Mouse (Mus musculus) olfactory bulb, adult 2 months (tissue): Measurements from ENCODE around the gene Ap1g2. TPM values are rescaled to one million over a fixed set of nuclear protein-coding genes. Genes with fewer than 3 reads are reported as not detected.

Source experiments
- H3K27ac ChIP-seq: fragments of 200-500 bp; 2 replicates; pipeline ENCODE4 v1.5.1; 2012; ENCODE audit warnings: low read depth, low read length; ENCODE audit not compliant: insufficient read depth
- H3K4me1 ChIP-seq: fragments of 200-500 bp; 2 replicates; pipeline ENCODE4 v1.6.1; 2012; ENCODE audit warnings: low read length; ENCODE audit not compliant: control insufficient read depth, insufficient read depth
- H3K4me3 ChIP-seq: fragments of 200-500 bp; 2 replicates; pipeline ENCODE4 v1.5.1; 2012; ENCODE audit warnings: mild to moderate bottlenecking, low read depth, low read length, moderate library complexity; ENCODE audit not compliant: insufficient read depth
- CTCF ChIP-seq: fragments of 200-500 bp; IDR thresholded peaks from 2 replicates; pipeline ENCODE4 v1.5.1; 2012; ENCODE audit warnings: low read depth, mild to moderate bottlenecking, low read length, moderate library complexity; ENCODE audit not compliant: insufficient read depth
- POLR2A ChIP-seq: fragments of 200-500 bp; IDR thresholded peaks from 2 replicates; pipeline ENCODE4 v1.6.1; 2012; ENCODE audit warnings: mild to moderate bottlenecking, low read depth, low read length, moderate library complexity; ENCODE audit not compliant: insufficient read depth
- WGBS: fragments of 180-500 bp; shearing (Covaris S2); methylation state at CpG from one replicate; pipeline ENCODE4 v1.1.7; 2018; 5-methylcytosine and 5-hydroxymethylcytosine counted together
- polyA plus RNA-seq: library from polyadenylated mRNA; stranded (reverse); fragments of >200 nt; gene quantifications from 2 replicates; pipeline ENCODE4 v1.2.4, GENCODE M21; 2012; ENCODE audit warnings: low replicate concordance; ENCODE audit not compliant: missing spikeins, insufficient read depth, insufficient read length

Ap1g2 gene
- polyA plus RNA-seq, 1 experiment: not detected

DNA sequence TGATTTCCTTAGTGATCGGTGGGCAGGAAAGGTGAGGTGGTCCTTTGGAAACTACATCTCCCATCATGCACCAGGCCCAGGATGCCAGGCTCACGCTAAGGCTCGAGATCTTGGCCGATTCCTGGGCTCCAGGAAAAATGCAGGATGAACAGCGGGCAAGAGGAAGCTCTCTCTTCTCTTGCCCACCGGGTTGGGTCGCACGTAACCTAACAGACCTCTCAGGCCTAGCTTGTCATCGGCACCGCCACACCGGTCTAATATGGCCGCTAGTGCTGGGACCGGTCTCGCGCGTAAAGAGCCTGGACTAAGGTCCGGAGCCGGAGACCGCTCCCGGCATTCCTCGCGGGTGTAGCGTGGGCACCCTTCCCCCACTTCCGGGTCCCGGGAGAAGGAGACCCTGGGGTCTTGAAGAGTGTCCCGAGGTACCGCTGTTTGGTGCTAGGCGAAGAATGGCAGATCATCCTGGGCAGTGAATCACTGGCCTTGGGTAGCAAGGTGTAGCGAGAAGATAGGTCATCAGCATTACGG is 11.6 kb downstream of the Ap1g2 start, which contains the start of gene Thtpa:
Gene Thtpa, plus strand, starts transcription at position 81 of the 528 bp plus-strand sequence.
- H3K27ac ChIP-seq: peak within 1 kb of the TSS; percentile 97
- H3K4me1 ChIP-seq: peaks cover 21% of the 10 kb centered on the region
- under 1% methylated on average over 30 of the region's 30 CpGs for WGBS
- peak within 1 kb of the TSS; percentile 84 for H3K4me3 ChIP-seq
- no peak for TF ChIP-seq CTCF
- peak; percentile 76 for TF ChIP-seq POLR2A

DNA sequence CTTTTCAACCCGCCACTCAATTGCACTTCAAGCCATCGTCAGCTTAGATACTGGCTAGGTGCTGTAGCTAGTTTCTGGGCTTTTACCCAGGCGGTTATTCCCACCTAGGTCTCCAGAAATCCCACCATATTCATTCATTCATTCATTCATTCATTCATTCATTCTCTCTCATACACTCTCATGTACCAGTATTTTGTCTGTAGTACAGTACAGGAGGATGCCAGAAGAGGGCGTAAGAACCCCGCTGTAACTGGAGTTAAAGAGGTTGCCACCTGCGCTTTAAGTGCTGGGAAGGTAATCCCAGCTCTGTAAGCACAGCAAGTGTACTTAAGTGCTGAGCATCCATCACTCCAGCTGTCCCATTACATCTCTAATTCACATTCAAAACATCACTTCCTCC is 12.5 kb downstream of the Ap1g2 start:
- Histone ChIP-seq H3K27ac (no peak overlapping the region), H3K4me3 (no peak overlapping the region), H3K4me1 (peaks cover 27% of the 10 kb centered on the region)
- 48% methylated on average over 6 of the region's 6 CpGs for WGBS
- TF ChIP-seq POLR2A (no peak), CTCF (no peak)

DNA sequence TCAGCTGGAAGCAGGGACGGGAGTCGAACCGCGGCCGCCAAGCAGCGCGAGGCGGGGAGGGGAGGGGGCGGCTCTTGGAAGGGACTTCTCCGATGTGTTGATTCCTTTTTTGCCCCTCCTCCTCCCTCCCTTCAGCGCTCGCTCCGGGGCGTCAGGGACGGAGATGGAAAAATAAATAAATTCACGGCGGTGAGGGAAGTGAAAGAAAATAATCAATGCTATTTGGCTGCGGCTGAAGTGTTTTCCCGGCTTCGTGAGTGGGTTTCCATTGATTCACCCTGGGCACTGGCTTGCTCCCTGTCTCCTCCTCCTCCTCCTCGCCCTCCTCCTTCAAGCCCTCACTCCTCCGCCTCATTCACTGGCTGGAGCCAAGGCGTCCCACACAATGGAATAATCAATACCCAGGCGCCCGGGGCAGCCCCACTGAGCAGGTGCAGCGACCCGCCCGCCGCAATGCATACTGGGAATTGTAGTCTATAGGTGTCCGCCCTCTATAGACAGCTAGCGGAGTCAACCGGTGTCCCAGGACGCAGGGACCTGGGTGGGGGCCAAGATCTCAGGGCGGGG is 14.3 kb downstream of the Ap1g2 start, which contains the start of gene Zfhx2:
Gene Zfhx2, minus strand, starts transcription at position 314 of the 567 bp plus-strand sequence.
- Histone ChIP-seq H3K27ac (peak within 1 kb of the TSS; percentile 93), H3K4me1 (peaks cover 28% of the 10 kb centered on the region), H3K4me3 (peak within 1 kb of the TSS; percentile 86)
- TF ChIP-seq CTCF (no peak), POLR2A (0 out of 2 replicates have a peak, but pooled peaks have one; percentile 28)
- WGBS: under 1% methylated on average over 34 of the region's 34 CpGs

DNA sequence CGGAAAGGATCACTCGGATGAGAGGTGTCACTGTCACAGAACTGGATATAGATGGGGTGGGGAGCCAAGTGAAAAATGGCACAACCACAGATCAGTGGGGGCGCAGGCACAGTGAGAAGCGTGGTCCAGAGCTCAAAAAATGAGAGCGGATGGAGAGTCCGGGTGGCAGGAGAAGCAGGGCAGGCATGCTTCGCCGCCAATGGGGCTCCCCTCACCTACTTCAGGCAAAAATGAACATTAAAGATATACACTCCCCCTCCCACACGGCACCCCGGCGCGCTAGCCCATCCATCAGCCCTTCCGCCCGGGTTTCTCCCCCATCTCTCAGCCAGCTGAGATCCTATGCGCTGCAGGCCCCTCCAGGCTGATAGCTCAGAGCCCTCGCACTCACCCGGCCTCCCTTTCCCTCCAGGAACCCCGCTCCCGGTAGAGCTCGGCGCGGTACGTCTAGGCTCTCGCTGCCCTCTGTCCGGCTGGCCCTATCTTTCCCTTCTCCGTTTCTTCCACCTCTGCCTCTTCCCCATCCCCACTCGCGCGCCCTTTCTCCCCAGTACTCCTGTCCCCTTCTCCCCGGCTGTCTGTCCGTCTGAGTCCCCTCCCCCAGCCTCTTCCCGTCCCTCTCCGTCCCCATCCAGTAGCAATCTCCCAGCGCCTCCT is 15.1 kb downstream of the Ap1g2 start:
- no peak for TF ChIP-seq POLR2A
- TF ChIP-seq CTCF: no peak
- Histone ChIP-seq H3K27ac (peak overlapping the region; percentile 93), H3K4me3 (peak overlapping the region; percentile 86), H3K4me1 (peaks cover 25% of the 10 kb centered on the region)
- WGBS: 3% methylated on average over 34 of the region's 34 CpGs

DNA sequence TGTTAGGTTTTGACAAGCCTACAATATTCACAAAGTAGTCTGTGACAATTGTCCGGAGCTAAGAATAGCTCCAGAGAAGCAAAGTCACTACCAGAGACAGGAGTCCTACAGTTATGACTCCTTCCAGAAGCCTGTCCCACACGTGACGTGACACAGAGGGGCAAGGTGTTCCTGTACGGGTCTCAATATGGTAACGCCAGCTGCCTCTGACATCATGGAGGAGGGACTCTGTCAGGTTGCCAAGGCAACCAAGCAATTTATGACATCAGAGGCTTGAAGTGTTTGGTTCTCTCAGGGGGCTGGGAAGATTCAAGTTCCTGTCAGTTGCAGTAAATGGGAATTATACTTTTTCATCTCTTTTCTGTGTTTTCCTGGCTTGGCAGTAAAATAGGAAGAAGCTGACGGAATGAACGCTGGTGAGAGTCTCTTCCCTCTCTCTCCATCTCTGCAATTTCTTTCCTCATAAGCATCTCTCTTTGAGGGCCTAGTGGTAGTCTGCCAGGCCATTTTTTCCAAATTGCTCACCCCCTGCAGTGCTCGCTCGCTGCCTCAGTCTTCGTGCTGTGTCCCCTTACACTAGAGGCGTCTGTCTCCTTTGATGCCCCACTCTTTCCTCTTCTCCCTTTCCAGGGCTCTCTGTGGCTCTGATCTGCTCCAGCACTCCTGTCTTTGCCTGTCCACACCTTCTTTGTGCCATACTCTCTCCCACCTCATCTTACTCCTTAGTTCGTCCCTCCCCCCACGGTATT is 17.0 kb downstream of the Ap1g2 start:
- H3K27ac ChIP-seq: peak overlapping the region; percentile 76
- H3K4me3 ChIP-seq: peak overlapping the region; percentile 23; the same call in 1 of the 2 replicates
- WGBS: 27% methylated on average over 13 of the region's 13 CpGs
- TF ChIP-seq CTCF (no peak), POLR2A (no peak)
- peaks cover 29% of the 10 kb centered on the region for H3K4me1 ChIP-seq

DNA sequence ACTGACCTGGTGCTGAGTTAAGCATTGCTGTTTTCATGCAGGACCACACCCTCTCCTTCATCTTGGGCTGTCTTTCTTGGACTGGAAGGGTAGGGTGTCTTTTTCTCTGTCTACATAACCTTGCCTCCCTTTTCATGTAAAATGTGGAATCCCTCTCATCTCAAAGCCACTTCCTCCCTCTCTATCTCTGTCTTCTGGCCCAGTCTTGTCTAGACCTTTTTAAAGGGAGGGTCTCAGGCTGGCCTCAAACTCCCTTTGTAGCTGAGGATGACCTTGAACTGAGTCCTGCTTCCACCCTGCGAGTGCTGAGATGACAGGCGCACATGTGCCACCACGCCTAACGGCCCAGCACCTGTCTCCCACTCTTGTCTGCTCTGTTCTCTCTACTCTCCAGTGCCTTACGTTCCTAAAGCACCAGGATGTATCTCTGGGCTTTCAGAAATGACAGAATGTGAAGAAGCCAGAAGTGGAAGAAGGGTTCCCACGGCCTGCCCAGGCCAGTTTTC is 20.3 kb downstream of the Ap1g2 start:
- WGBS: 89% methylated on average over 6 of the region's 6 CpGs
- no peak overlapping the region for H3K4me3 ChIP-seq
- peak overlapping the region; percentile 34 for H3K27ac ChIP-seq
- no peak for TF ChIP-seq POLR2A
- TF ChIP-seq CTCF: no peak
- peaks cover 28% of the 10 kb centered on the region for H3K4me1 ChIP-seq

GRCm38 (mm10) chr14:55085324-55086008 is 20.9 kb downstream of the Ap1g2 start:
- H3K27ac ChIP-seq: peak overlapping the region; percentile 55
- TF ChIP-seq CTCF (no peak), POLR2A (no peak)
- peaks cover 24% of the 10 kb centered on the region for H3K4me1 ChIP-seq
- 27% methylated on average over 9 of the region's 9 CpGs for WGBS
- H3K4me3 ChIP-seq: no peak overlapping the region

DNA sequence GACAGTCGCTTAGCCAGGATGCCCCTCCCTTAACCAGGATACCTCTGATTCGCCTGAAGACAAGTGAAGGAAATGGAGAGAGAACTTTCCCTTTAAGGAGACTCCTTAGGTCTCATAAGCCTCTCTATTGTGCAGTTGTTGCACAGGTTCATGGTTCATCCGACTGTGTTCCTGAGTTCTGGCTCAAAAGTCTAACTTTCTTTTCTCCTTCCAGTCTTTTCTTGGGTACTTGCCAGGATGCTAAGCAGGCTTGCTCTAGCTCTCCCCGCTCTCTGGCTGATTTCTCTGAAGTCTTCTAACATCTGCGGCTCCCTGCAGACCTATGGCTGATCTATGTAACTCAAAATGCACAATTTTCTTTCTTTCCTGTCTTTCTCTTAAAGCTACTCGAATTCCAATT is 22.9 kb downstream of the Ap1g2 start:
- TF ChIP-seq CTCF (no peak), POLR2A (no peak)
- peaks cover 33% of the 10 kb centered on the region for H3K4me1 ChIP-seq
- H3K27ac ChIP-seq: 0 out of 2 replicates have a peak overlapping the region, but pooled peaks have one; percentile 12
- 37% methylated on average over 6 of the region's 6 CpGs for WGBS
- no peak overlapping the region for H3K4me3 ChIP-seq
